Mouse (Mus musculus): ENCODE measurements around the gene R3hdm2. TPM values are rescaled to one million over a fixed set of nuclear protein-coding genes. Genes with fewer than 3 reads are reported as not detected.

R3hdm2 gene
- 76.8 and 94.8 TPM in 2 replicates for polyA plus RNA-seq (2012; rRNA removed)

DNA sequence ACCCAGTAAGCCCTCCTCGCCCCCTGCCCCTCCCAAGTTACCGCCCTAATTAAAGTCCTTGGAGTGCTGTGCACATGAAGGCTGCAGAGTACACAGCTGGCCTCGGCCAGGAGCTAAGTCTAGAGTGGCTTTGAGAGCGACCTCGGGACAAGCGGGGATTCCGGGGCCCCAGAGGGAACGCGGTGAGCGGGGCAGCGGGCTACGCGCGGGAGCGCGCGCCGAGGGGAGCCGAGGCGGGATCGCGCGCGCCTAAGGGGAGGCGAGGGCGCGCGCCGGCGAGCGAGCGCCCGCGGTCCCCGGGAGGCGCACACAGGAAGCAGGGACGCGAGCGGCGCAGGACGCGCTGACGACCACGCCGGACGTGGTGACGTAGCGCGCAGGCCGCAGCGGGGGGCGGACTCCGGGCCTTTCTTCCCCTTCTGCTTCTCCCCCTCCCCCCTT, at the start of gene R3hdm2:
Gene R3hdm2, plus strand, starts transcription at position 77 of the 441 bp plus-strand sequence.

DNA sequence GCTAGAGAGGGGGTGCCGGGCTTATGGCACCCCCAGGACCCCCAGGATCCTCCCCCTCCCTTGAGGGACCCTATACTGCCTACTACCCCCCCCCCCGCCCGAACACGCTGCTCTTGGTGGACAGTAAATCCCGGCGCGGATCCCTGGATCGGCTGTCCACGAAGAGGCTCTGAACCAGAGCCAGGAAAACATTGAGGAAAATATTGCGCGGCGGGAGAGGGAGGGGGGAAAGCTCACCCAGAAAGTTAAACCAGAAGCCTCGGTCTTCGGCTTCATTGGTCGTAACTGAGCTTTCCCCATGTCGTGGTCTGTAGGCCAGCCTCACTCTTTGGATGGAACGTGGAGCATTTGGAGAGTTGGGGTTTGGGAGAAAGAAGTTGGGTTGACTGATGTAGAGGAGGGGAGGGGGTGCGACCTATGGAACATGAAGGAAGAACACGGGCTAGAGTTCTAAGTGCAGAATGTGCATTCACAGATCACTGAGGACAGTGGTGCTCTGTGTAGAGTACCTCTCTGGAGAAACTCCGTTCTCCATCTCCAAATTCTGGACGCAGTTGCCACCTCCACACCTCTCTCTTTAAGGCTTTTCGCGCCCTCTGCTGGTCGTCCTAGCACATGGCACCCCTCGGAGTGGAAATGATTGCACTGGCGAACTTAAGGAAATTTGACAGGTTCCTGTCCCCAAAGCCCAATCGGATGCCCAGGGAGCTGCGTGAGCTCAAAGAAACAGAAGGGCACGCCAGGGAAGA, 38.1 kb upstream of the R3hdm2 start, which contains the start of gene Gli1:
Gene Gli1, minus strand, starts transcription at position 84 of the 749 bp plus-strand sequence.

DNA sequence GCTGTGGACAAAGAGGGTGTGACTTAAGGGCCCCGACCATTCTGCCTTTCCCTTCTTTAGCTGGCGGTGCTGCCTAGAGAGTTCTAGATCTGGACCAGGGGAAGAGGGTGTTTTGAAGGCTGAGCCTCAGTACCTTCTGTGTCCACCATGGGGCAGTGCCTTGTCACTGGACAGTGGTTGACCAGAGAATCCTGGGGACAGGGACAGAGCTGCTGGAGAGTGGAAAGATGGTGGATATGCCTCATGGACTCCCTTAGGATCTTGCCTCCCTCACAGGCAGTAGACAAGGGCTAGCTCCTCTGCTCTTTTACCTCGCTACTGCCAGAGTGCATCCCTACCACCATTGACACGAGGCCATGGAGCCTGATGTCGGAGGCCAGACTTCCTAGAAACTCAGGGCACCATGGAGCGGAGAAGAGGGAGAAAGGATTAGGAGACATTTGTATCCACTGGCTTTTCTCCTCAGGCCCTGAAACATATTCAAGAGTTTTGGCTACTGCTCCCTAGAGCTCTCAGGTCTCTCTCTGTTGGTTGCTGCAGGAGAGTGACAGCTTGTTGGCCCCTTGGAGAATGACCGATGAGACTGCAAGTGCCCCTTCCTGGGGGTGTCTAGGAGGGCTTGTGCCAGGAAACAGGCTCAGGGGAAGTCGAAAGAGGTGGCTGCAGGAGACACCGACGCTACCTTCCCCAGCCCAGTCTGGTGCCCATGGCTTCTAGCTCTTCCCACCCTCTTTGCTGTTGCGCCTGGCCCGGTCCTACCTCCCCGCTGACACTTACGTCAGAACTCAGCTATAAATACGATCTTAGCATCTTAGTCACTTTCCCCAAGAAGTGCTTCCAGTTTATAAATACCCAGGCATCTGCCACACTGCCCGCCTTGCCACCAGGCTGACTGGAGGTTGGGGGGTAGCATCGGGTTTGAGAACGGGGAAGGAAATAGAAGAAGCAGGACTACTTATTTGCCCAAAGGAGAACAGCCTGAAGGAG, 25.9 kb upstream of the R3hdm2 start, which contains the start of gene Inhbe:
Gene Inhbe, minus strand, starts transcription at position 503 of the 987 bp plus-strand sequence.

DNA sequence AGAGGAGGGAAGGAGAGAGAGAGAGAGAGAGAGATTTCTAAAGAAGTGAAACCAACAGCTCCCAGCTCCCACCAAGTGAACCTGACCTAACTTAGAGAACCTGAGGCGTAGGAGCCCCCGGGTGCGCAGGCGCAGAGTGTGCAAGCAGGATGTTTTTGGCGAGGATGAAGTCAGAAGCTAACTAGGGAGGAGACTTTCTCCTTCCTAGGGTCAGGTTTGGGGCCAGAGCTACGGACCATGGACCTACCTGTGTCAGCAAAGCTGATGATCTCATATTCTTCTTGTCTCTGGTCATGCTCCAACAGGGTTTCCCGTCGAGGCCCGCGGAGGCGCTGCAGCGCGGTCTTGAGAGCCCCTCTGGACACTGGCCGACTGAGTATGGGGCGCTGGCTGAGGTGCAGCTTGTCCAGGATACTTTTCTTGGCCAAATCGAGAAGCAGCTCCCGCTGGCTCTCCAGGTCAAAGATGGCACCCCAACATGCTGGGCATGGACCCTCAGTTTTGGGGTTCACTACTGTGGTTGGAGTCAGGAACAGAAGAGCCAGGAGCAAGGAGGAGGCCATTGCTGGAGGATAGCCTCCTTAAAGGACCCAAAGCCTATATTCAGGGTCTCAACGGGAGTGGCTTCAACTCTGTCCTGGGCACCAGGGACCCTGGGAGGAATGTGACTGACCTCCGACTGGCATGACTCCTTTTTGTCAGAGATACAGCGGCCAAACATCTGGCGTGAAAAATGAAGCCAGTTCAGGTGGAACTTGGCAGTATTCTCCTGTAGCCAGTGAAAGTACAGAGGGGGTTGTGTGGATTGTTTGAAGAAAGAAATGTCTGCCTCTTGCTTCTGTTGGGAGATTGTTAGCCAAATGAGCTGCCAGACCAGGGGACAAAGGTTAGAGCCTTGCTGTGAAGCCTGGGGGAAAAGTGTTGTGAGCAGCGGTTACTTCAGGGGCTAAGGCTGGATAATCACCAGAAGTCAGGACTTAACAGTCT, 10.0 kb upstream of the R3hdm2 start, which contains the start of gene Inhbc:
Gene Inhbc, minus strand, starts transcription at position 598 of the 987 bp plus-strand sequence.

DNA sequence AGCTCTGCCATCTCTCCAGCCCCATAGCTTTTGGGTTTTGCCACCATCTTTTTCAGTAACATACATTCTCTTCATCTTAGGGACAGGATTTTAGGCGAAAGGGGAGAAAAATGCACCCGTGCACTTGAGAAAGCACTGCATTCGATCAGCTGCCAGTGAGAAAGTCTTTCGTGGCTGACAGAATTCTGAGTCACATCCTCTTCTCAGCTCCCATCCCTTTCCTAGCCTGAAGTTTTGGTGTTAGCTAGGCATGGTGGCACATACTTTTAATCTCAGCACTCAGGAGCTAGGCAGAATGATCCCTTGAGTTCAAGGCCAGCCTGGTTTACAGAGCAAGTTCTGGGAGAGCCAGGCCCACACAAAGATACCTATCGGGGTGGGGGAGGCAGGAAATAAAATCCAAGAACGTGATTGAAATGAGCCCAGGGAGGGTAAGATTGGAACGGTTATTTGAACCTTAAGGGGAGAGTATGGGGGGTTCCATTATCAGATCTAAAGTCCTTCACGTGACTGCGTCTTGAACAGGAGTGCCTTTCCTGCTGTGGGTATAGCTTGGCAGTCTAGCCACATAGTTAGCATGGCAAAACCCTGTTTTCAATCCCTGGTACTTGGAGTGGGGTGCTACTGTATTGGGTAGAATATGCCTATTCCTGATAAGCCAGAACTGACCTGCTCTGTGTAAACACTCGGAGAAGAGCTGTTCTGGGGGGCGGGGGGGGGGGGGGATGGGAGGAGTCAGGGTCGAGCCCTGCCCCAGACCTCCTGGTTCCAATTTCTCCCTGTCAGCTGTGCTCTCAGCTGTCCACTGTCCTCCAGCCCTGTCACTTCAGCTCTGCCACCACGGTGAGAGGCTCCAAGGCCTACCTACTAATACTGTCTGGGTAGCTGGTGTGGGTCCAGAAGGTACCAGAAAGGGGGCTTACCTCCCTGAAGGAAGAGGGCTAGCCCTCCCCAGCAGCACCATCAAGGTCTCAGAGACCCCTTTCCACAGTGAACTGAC, 121.1 kb downstream of the R3hdm2 start, which contains the start of gene Stac3:
Gene Stac3, plus strand, starts transcription at position 793 of the 1,000 bp plus-strand sequence.

DNA sequence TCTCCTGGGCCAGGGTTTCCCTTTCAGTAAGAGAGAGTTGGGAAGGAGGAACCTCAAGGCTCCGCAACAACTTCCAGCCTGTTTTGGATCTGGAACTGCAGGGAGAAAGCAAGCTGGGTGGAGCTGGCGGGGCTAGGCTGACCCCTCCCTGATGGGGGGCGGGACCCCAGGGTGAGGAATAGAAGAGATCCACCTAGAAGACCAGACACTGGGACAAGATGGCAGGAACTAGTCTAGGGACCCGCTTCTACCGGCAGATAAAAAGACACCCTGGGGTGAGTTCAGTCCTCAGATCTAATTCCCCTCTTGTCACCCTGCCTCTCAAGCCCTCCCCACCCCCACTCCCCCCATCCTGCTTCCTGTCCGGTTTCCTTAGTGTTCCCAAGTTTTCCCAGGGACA, 134.6 kb downstream of the R3hdm2 start, which contains the start of gene Ndufa4l2:
Gene Ndufa4l2, plus strand, starts transcription at position 204 of the 400 bp plus-strand sequence.

DNA sequence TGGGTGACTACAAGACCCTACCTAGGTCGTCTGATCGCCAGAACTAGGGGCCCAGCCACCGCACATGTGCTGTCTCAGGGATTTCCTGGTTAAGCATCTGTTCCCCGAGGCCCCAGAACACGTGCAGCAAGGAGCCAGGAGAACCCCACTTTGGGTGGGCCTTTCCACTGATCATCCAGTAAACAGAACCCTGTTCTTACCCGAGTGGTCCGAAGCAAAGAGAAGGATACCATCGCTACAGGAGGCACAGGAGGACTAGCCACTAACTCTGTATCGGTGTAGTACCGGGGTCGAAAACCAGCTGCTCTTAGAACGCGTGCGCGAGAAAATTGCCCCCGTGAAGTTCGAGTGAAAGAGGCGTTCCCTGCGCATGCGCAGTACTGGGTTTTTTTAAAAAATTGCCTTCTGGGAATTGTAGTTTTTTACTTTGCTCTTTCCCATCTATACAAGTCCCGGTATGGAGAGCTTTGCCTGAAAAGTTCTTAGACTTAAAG, 142.0 kb downstream of the R3hdm2 start, which contains the start of gene Shmt2:
Gene Shmt2, minus strand, starts transcription at position 357 of the 494 bp plus-strand sequence.

DNA sequence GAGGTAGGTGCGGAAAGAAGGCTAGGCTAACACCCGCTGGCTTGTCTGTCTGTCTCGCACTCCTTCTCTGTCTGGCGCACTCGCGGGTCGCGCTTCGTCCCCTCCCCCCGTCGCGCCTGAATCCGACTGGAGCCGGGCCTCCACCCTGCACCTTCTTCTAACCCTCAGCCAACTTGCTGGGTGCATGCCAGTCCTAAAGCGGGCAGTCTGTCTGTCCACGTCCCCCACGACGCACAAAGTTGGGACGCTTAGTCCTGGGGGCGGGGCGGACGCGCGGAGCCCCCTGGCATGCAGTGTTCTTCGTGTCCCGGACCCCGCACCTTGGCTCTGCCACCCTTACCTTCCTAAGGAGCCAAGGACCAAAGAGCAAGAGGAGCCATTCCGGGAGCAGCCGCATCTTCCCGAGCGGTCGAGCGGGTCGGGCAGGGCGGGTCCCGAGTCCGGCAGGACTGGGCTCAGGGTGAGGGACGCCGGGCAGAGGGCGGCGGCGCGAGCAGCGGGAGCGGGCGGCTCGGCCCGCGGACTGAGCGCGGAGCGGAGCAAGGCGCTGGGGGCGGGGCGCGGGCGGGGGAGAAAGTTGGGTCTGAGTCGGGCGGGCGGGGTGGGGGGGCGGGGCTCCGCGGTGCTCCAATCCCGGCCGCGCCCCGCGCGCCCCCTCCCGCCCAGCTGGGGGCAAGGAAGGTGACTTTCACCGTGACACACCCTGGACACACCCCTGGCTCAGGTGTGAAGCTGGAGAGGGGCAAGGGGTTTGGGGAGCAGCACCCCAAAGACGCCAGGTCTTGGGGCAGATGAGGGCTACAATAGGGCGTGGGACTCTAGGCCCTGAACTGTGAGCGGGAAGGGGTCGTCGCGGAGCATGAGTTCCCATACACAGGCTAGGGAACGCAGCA, 154.2 kb downstream of the R3hdm2 start, which contains the start of gene Nxph4:
Gene Nxph4, minus strand, starts transcription at position 524 of the 893 bp plus-strand sequence.

Other genes with a start within 250 kb of the R3hdm2 start
- 131 and 138 TPM in 2 replicates for gene B4galnt1, start 215.1 kb upstream of the R3hdm2 start, polyA plus RNA-seq (2012; rRNA removed)
- 1.8 and 5.0 TPM in 2 replicates for gene Slc26a10, start 199.7 kb upstream of the R3hdm2 start, polyA plus RNA-seq (2012; rRNA removed)
- gene Arhgef25, start 190.2 kb upstream of the R3hdm2 start, polyA plus RNA-seq (2012; rRNA removed), result 25.9 and 29.4 TPM in 2 replicates
- 80.9 and 90.8 TPM in 2 replicates for gene Dtx3, start 184.6 kb upstream of the R3hdm2 start, polyA plus RNA-seq (2012; rRNA removed)
- 40.9 and 52.5 TPM in 2 replicates for gene Pip4k2c, start 168.7 kb upstream of the R3hdm2 start, polyA plus RNA-seq (2012; rRNA removed)
- 3.4 and 3.9 TPM in 2 replicates for gene Kif5a, start 117.0 kb upstream of the R3hdm2 start, polyA plus RNA-seq (2012; rRNA removed)
- gene Dctn2, start 114.0 kb upstream of the R3hdm2 start, polyA plus RNA-seq (2012; rRNA removed), result 177 and 178 TPM in 2 replicates
- 52.1 and 62.9 TPM in 2 replicates for gene Mbd6, start 91.3 kb upstream of the R3hdm2 start, polyA plus RNA-seq (2012; rRNA removed)
- gene Mars, start 68.5 kb upstream of the R3hdm2 start, polyA plus RNA-seq (2012; rRNA removed), result 40.6 and 45.2 TPM in 2 replicates
- 5.8 and 6.3 TPM in 2 replicates for gene Arhgap9, start 58.4 kb upstream of the R3hdm2 start, polyA plus RNA-seq (2012; rRNA removed)
- gene Gli1, start 38.4 kb upstream of the R3hdm2 start, polyA plus RNA-seq (2012; rRNA removed), result 16.4 and 20.1 TPM in 2 replicates
- not detected in 2 replicates for gene Inhbe, start 25.9 kb upstream of the R3hdm2 start, polyA plus RNA-seq (2012; rRNA removed)
- gene Inhbc, start 9.9 kb upstream of the R3hdm2 start, polyA plus RNA-seq (2012; rRNA removed), result 0.06 and 0.07 TPM in 2 replicates
- gene Stac3, start 121.4 kb downstream of the R3hdm2 start, polyA plus RNA-seq (2012; rRNA removed), result 0.13 and 1.0 TPM in 2 replicates
- gene Ndufa4l2, start 134.6 kb downstream of the R3hdm2 start, polyA plus RNA-seq (2012; rRNA removed), result 8.9 and 10.9 TPM in 2 replicates
- 40.7 and 44.2 TPM in 2 replicates for gene Shmt2, start 142.1 kb downstream of the R3hdm2 start, polyA plus RNA-seq (2012; rRNA removed)
- gene Nxph4, start 154.2 kb downstream of the R3hdm2 start, polyA plus RNA-seq (2012; rRNA removed), result 0.10 and 0.34 TPM in 2 replicates
- 138 and 148 TPM in 2 replicates for gene Lrp1, start 240.8 kb downstream of the R3hdm2 start, polyA plus RNA-seq (2012; rRNA removed)

Measured in colon, adult 2 months (tissue).